Mouse (Mus musculus): ENCODE results near the gene Jakmip3. TPM values are rescaled to one million over a fixed set of nuclear protein-coding genes. Genes with fewer than 3 reads are reported as not detected.

Gene Jakmip3
- polyA plus RNA-seq, 1 experiment from 2014 or later = not detected

- no peak for ATAC-seq (ENCODE audit: insufficient read depth)
- H3K9ac ChIP-seq = no peak overlapping the region
- H3K27ac ChIP-seq (replicated peaks) = 0 out of 2 replicates have a peak overlapping the region, but pooled peaks have one; percentile 19
- no peak overlapping the region for H3K4me3 ChIP-seq (replicated peaks)
- no peaks in the 10 kb centered on the region for H3K27me3 ChIP-seq
- H3K4me2 ChIP-seq = no peak overlapping the region
- H3K4me1 ChIP-seq (replicated peaks) = peaks cover 26% of the 10 kb centered on the region
- no peaks in the 10 kb centered on the region for H3K36me3 ChIP-seq (replicated peaks)
- H3K9me3 ChIP-seq (replicated peaks) = no peaks in the 10 kb centered on the region
- WGBS (ENCODE audit: insufficient replicate concordance) = 48% methylated on average over 3 of the region's 3 CpGs
These were observed 26.9 kb upstream of the Jakmip3 start for GRCm38 (mm10) chr7:138913616-138914015.

- H3K4me3 ChIP-seq (replicated peaks) = peak overlapping the region; percentile 46
- peaks cover 16% of the 10 kb centered on the region for H3K4me1 ChIP-seq (replicated peaks)
- H3K27ac ChIP-seq (replicated peaks) = peak overlapping the region; percentile 77
- H3K4me2 ChIP-seq = peak overlapping the region; percentile 68
- 1% methylated on average over 26 of the region's 26 CpGs for WGBS (ENCODE audit: insufficient replicate concordance)
- peak; percentile 83 for ATAC-seq (ENCODE audit: insufficient read depth)
- H3K27me3 ChIP-seq = no peaks in the 10 kb centered on the region
- no peaks in the 10 kb centered on the region for H3K9me3 ChIP-seq (replicated peaks)
- 0 out of 2 replicates have a peak overlapping the region, but pooled peaks have one; percentile 33 for H3K9ac ChIP-seq
- H3K36me3 ChIP-seq (replicated peaks) = no peaks in the 10 kb centered on the region
These were observed 21.2 kb upstream of the Jakmip3 start for GRCm38 (mm10) chr7:138919156-138919944.

GRCm38 (mm10) chr7:138921611-138922010, 18.9 kb upstream of the Jakmip3 start:
- ATAC-seq (ENCODE audit: insufficient read depth) = no peak
- peaks cover 16% of the 10 kb centered on the region for H3K4me1 ChIP-seq (replicated peaks)
- no peaks in the 10 kb centered on the region for H3K27me3 ChIP-seq
- no peak overlapping the region for H3K27ac ChIP-seq (replicated peaks)
- no peaks in the 10 kb centered on the region for H3K9me3 ChIP-seq (replicated peaks)
- no peak overlapping the region for H3K9ac ChIP-seq
- no peaks in the 10 kb centered on the region for H3K36me3 ChIP-seq (replicated peaks)
- no peak overlapping the region for H3K4me2 ChIP-seq
- no peak overlapping the region for H3K4me3 ChIP-seq (replicated peaks)
- WGBS (ENCODE audit: insufficient replicate concordance) = 82% methylated on average over 8 of the region's 8 CpGs

DNA sequence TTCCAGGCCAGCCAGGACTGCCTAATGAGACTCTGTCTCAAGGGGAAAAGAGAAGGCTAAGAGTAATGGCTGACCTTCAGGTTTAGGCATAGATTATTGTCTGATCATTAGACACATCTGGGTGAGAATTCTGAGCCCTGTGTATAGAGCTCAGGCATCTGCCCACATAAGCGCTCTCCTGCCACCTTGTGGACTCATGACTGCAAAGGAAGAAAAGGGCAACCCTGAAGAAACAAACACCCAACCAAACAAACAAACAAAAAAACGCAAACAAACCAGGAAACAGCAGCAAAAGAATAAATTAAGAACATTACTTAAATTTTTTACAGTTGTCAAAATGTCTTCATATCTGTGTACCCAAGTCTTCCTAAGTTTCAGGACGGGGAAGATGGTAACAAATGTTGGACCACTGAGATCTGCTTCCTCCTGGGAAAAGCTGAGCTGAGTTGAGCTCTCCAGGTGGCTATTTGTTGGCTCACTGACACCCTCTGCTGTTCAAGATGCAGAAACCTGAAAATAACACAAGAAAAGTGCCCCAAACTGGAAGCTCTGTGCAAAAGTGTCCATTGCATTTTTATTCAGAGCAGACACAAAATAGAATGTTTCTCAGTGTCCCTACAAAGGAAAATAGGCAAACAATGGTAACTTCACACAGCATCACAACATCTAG, 16.6 kb upstream of the Jakmip3 start:
- Histone ChIP-seq H3K4me3 (replicated peaks) (no peak overlapping the region), H3K27ac (replicated peaks) (no peak overlapping the region), H3K9me3 (replicated peaks) (no peaks in the 10 kb centered on the region), H3K27me3 (no peaks in the 10 kb centered on the region), H3K36me3 (replicated peaks) (no peaks in the 10 kb centered on the region), H3K9ac (no peak overlapping the region), H3K4me1 (replicated peaks) (peaks cover 15% of the 10 kb centered on the region), H3K4me2 (no peak overlapping the region)
- WGBS (ENCODE audit: insufficient replicate concordance) = 3% methylated on average over 3 of the region's 3 CpGs
- ATAC-seq (ENCODE audit: insufficient read depth) = no peak

DNA sequence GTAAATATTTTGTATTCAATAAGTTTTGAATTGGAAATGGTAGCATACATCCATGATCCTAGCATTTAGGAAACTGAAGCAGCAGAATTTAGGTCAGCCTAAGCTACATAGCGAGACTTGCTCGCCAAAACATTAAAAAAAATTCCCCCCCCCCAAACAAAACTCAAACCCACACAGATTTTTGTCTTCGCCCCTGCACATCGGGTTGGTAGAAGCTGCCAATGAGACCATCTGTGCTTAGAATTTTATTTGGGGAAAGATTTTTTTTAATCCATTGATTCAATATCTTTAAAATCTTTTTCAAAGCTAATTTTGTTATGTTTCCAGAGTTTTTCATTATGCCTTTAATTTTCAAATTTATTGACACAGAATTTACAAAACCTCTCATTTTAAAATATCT, 12.1 kb upstream of the Jakmip3 start:
- Histone ChIP-seq H3K27me3 (no peaks in the 10 kb centered on the region), H3K4me1 (replicated peaks) (no peaks in the 10 kb centered on the region), H3K9ac (no peak overlapping the region), H3K9me3 (replicated peaks) (no peaks in the 10 kb centered on the region), H3K27ac (replicated peaks) (no peak overlapping the region), H3K4me3 (replicated peaks) (no peak overlapping the region), H3K4me2 (no peak overlapping the region), H3K36me3 (replicated peaks) (no peaks in the 10 kb centered on the region)
- no peak for ATAC-seq (ENCODE audit: insufficient read depth)
- 76% methylated on average over 4 of the region's 4 CpGs for WGBS (ENCODE audit: insufficient replicate concordance)

DNA sequence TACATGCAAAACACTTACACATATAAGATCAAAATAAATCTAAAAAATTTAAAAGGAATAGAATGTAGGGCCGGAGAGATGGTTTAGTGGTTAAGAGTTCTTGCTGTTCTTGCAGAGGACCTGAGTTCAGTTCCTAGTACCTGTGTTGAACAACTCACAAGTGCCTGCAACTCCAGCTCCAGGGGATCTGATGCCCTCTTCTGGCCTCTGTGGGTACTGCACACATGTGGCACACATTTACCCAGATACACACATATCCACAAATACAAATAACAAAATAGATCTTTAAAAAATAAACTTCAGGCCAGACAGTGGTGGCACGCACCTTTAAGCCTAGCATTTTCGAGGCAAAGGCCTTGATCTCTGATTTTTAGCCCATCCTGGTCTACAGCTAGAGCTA, 6.0 kb upstream of the Jakmip3 start:
- ATAC-seq (ENCODE audit: insufficient read depth) = no peak
- 51% methylated on average over 3 of the region's 3 CpGs for WGBS (ENCODE audit: insufficient replicate concordance)
- Histone ChIP-seq H3K36me3 (replicated peaks) (no peaks in the 10 kb centered on the region), H3K4me1 (replicated peaks) (no peaks in the 10 kb centered on the region), H3K9ac (no peak overlapping the region), H3K27me3 (peaks cover 24% of the 10 kb centered on the region), H3K27ac (replicated peaks) (no peak overlapping the region), H3K9me3 (replicated peaks) (no peaks in the 10 kb centered on the region), H3K4me2 (no peak overlapping the region), H3K4me3 (replicated peaks) (no peak overlapping the region)

DNA sequence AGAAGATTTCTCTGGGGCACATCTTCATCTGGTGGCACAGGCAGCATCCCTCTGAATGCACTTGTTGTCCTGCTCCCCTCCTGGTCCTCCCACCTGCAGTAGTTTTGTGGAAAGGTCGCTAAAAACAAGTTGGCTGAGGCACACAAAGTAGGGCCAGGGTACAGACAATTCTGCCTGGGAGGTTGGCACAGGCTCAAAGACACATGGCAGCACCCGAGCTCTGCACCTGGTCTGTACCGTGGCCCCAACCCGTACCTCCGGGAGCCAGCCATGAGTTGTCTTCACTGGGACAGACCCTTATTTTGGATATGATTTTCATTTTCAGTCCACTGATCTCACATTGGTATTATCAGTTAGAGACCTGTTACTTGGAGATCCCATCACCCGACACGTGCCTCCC, 1.5 kb upstream of the Jakmip3 start:
- 0 out of 2 replicates have a peak, but pooled peaks cover 8% of the 10 kb centered on the region for H3K4me1 ChIP-seq (replicated peaks)
- no peak overlapping the region for H3K27ac ChIP-seq (replicated peaks)
- WGBS (ENCODE audit: insufficient replicate concordance) = 73% methylated on average over 7 of the region's 7 CpGs
- no peak for ATAC-seq (ENCODE audit: insufficient read depth)
- H3K4me2 ChIP-seq = no peak overlapping the region
- H3K27me3 ChIP-seq = peaks cover 68% of the 10 kb centered on the region
- no peak overlapping the region for H3K9ac ChIP-seq
- no peaks in the 10 kb centered on the region for H3K36me3 ChIP-seq (replicated peaks)
- no peaks in the 10 kb centered on the region for H3K9me3 ChIP-seq (replicated peaks)
- no peak overlapping the region for H3K4me3 ChIP-seq (replicated peaks)

GRCm38 (mm10) chr7:138940256-138940611, 296 bp upstream of the Jakmip3 start:
- no peaks in the 10 kb centered on the region for H3K9me3 ChIP-seq (replicated peaks)
- H3K27ac ChIP-seq (replicated peaks) = no peak overlapping the region
- peak overlapping the region; percentile 39 for H3K4me2 ChIP-seq
- WGBS (ENCODE audit: insufficient replicate concordance) = 2% methylated on average over 17 of the region's 17 CpGs
- no peaks in the 10 kb centered on the region for H3K36me3 ChIP-seq (replicated peaks)
- H3K4me3 ChIP-seq (replicated peaks) = 0 out of 2 replicates have a peak overlapping the region, but pooled peaks have one; percentile 15
- peaks cover 73% of the 10 kb centered on the region for H3K27me3 ChIP-seq
- no peak overlapping the region for H3K9ac ChIP-seq
- H3K4me1 ChIP-seq (replicated peaks) = 0 out of 2 replicates have a peak, but pooled peaks cover 8% of the 10 kb centered on the region
- no peak for ATAC-seq (ENCODE audit: insufficient read depth)

GRCm38 (mm10) chr7:138941571-138941970, 1.0 kb downstream of the Jakmip3 start:
- Histone ChIP-seq H3K9me3 (replicated peaks) (no peaks in the 10 kb centered on the region), H3K4me2 (no peak overlapping the region), H3K4me1 (replicated peaks) (0 out of 2 replicates have a peak, but pooled peaks cover 8% of the 10 kb centered on the region), H3K36me3 (replicated peaks) (no peaks in the 10 kb centered on the region), H3K27ac (replicated peaks) (no peak overlapping the region), H3K9ac (no peak overlapping the region), H3K27me3 (peaks cover 68% of the 10 kb centered on the region), H3K4me3 (replicated peaks) (no peak overlapping the region)
- 27% methylated on average over 5 of the region's 5 CpGs for WGBS (ENCODE audit: insufficient replicate concordance)
- no peak for ATAC-seq (ENCODE audit: insufficient read depth)

DNA sequence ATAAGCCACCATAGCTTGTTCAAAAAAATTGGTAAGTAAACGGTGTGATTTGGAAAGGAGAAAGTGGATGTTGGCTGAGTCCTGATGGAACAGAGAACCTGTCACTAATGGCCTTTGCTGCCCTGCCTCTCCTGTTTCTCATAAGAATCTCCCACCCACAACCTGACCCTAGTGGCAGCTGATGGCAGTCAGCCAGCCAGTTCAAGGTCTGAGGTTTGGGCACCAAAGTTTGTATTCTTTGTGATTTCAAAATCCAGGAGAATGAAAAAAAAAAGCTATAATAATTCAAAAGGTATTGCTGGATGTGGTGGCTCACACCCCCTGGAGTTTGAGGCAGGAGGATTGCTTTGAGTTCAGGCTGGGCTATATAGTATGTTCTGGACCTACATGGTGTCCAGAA, 1.8 kb downstream of the Jakmip3 start:
- Histone ChIP-seq H3K4me1 (replicated peaks) (0 out of 2 replicates have a peak, but pooled peaks cover 8% of the 10 kb centered on the region), H3K36me3 (replicated peaks) (no peaks in the 10 kb centered on the region), H3K4me3 (replicated peaks) (no peak overlapping the region), H3K9ac (no peak overlapping the region), H3K27me3 (peaks cover 68% of the 10 kb centered on the region), H3K27ac (replicated peaks) (no peak overlapping the region), H3K4me2 (no peak overlapping the region), H3K9me3 (replicated peaks) (no peaks in the 10 kb centered on the region)
- ATAC-seq (ENCODE audit: insufficient read depth) = no peak
- 53% methylated on average over 1 of the region's 1 CpGs for WGBS (ENCODE audit: insufficient replicate concordance)

GRCm38 (mm10) chr7:138945668-138946067, 5.1 kb downstream of the Jakmip3 start:
- Histone ChIP-seq H3K4me2 (no peak overlapping the region), H3K4me3 (replicated peaks) (no peak overlapping the region), H3K4me1 (replicated peaks) (0 out of 2 replicates have a peak, but pooled peaks cover 2% of the 10 kb centered on the region), H3K27me3 (peaks cover 37% of the 10 kb centered on the region), H3K27ac (replicated peaks) (no peak overlapping the region), H3K9me3 (replicated peaks) (no peaks in the 10 kb centered on the region), H3K9ac (no peak overlapping the region), H3K36me3 (replicated peaks) (no peaks in the 10 kb centered on the region)
- WGBS (ENCODE audit: insufficient replicate concordance) = 30% methylated on average over 3 of the region's 3 CpGs
- no peak for ATAC-seq (ENCODE audit: insufficient read depth)
